Mouse (Mus musculus) cerebellum, postnatal 25 days (tissue): ENCODE results near the gene Tex19.1.

Source experiments
- DNase-seq, 2 experiments: peaks; one replicate each; pipeline ENCODE4 v3.0.0; 2021; ENCODE audit warnings: mixed read lengths in 2 of 2

Tex19.1 gene

GRCm38 (mm10) chr11:121143325-121144015 lies 2.5 kb upstream of the Tex19.1 start:
- no peak for DNase-seq

DNA sequence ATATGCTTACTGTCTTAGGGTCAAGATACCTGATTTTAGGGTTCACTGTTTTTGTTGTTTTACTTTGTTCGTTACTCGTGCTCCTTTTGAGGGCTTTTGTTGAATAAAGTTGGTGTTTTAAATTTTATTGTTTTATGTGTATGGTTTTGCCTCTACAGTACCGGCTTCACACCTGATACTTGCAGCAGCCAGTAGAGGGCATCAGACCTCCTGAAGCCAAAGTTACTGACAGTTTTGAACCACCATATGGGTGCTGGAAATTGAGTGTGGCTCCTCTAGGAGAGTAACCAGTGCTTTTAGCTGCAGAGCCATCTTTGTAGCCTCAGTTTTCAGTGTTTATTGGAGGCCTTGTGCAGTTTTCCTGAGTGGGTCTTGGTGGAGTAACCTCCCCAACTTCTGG lies 2.2 kb downstream of the Tex19.1 start:
- no peak for DNase-seq

DNA sequence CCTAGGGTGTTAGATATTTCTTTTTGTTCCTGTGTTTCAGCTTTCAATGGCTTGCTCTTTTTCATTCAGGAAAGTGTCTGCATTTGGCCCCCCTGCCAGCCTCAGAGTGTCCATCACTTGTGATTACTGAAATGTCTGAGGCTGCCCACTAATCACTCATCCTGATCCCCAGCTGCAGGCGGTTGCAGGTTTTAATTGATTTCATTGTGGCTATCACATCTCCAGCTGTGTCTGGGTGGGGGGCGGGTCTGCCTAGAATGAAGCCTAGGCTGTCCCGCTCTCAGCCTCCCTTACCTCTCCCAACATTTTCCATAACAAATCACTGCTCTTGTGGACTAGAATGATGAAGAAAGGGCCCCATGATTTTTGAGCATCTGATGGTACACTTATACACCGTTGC lies 8.3 kb downstream of the Tex19.1 start:
- no peak for DNase-seq

DNA sequence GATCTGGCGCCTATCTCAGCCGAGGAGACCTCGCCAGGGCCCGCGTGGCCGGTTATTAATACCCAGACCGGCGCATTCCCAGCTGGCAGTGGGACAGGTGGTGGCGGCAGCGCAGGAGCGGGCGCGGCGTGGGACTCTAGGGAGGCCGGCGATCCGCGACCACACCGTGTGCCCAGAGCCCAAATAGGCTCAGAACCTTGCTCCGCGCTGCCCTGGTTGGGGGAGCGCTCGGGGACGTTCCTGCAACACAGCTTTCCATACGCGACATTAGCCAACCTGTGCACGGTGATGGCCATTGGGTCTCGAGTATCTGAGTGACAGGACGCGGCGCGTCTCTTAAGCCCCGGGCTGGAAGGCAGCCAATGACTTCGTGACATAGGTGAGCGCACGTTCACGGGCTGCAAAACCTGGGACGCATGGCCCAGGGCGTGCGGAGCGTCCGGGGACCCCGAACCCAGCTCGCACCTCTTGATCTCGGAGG lies 10.5 kb downstream of the Tex19.1 start:
- DNase-seq = peak; percentile 76 to 82

GRCm38 (mm10) chr11:121159971-121160370 lies 14.0 kb downstream of the Tex19.1 start, which contains the start of gene Uts2r:
TSS of gene Uts2r (plus strand) at chr11:121160271.
- no peak for DNase-seq

DNA sequence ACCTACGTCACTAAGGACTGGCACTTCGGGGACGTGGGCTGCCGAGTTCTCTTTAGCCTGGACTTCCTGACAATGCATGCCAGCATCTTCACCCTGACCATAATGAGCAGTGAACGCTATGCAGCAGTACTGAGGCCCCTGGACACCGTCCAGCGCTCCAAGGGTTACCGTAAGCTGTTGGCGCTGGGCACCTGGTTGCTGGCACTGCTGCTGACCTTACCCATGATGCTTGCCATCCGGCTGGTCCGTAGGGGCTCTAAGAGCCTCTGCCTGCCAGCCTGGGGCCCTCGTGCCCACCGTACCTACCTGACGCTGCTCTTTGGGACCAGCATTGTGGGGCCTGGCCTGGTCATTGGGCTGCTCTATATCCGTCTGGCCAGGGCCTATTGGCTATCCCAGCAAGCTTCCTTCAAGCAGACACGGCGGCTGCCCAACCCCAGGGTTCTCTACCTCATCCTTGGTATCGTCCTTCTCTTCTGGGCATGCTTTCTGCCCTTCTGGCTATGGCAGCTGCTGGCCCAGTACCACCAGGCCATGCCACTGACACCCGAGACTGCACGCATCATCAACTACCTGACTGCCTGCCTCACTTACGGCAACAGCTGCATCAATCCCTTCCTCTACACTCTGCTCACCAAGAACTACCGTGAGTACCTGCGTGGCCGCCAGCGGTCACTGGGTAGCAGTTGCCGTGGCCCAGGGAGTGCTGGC lies 14.8 kb downstream of the Tex19.1 start:
- DNase-seq = peak; percentile 38 to 59

GRCm38 (mm10) chr11:121163751-121164150 lies 17.8 kb downstream of the Tex19.1 start:
- DNase-seq = no peak

DNA sequence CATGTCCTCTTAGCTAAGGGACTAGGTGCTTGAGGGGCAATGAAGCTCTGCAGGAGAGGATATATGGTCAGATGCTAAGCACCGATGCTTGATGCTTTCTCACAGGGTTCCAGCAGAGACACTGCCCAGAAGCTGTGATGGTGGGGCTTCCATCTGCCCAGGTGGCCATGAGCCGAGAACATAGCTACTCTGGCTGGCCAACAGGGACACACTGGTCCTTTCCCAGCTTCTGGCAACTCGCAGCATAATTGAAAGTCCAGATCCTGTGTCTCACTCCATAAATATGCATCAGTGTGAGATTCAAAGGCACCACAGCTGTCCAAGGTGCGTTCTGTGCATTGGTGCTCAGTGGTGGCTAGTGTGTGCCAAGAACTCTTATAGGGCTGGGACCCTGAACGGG lies 27.3 kb downstream of the Tex19.1 start:
- no peak for DNase-seq

GRCm38 (mm10) chr11:121174234-121174633 lies 28.3 kb downstream of the Tex19.1 start:
- no peak for DNase-seq

DNA sequence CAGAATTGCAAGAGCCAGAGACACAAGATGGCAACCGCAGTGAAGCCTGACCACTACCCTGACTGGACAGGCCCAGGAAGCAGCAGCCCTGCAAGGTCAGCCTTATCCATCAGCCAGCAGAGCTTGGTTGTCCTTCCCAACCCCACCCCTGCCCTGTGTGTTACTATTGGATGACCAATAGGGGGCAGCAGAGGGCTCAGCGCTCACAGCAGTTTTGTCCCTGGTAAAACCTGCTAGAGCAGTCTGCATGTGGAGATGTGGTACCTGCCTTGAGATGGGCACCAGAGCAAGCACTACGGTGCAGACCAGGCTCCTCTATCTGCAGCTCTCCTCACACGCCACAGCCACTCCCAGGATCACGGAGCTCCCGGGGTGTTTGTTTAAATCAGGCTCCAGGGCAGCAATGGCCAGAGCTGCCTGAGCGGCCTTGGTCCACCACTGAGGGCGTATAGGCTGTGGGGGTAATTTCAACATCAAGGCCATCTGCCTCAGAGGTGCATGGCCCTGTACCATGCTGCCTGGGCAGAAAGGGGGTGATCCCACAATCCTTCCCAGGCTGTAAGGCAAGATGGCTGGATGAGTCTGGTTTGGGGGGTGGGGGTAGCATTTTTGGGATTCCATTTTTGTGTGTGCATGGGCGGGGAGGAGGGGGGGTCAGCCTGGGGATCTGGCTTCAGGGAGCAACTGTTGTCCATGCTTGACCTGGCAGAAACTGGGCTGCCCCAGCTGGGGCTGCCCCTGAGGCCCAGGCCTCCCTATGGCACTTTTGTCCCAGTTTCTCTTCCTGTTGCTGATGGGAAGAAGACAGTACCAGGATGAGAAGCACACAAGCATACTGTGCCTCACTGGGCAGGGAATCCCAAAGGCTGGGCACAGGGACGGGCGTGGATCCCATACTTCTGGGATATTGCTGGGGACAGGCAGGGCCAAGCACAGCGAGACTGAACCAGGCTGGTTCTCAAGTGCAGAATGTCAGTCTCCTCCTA lies 30.6 kb downstream of the Tex19.1 start:
- DNase-seq = peak; percentile 68 to 78

DNA sequence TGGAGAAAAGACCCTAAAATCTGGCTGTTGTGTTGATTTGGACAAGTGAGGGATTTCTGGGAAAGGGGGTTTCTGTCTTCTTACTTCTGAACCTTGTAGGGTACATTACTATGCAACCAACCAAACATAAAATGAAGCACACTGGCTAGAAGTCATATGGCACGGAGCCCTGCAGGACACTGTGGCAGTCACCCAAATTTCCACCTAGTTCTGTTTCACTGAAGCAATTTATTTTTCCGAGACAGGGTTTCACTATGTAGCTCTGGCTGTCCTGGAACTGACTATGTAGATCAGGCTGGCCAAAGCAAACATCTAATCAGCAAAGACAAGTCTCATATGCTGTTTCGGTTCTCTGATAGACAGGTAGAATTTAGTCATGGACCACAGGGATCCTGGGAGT lies 43.7 kb downstream of the Tex19.1 start:
- DNase-seq = peak; percentile 61 to 77

GRCm38 (mm10) chr11:121192742-121193141 lies 46.8 kb downstream of the Tex19.1 start:
- no peak for DNase-seq

DNA sequence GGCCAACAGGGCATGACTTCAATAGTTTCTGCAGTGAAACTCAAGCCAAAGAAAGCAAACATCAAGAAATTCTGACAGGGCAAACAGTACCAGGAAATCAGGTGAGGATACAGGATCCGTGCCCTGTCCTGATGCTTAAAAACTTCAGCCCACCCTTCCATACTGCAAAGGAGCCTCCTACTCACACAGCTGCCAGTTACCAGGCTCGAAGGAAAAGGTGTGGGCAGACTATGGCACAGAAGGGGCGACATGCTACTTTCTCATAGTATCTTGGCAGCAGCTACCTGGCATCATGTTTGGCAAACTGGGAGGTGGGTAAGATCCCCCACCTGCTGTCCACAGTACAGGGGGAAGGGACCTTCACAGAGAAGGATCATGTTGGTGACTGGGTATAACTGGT lies 47.5 kb downstream of the Tex19.1 start:
- DNase-seq = no peak
